Mouse (Mus musculus) neural tube, postnatal 0 days (tissue): ENCODE measurements around the gene Fam185a. TPM values are rescaled to one million over a fixed set of nuclear protein-coding genes. Genes with fewer than 3 reads are reported as not detected.

Source experiments
- polyA plus RNA-seq: library from polyadenylated mRNA; unstranded; fragments of >200 nt; fragmentation: Nextera tagmentation; extraction: Ambion mirVana; gene quantifications from 2 replicates; pipeline ENCODE4 v1.2.1, GENCODE M21; 2015

Gene Fam185a
- polyA plus RNA-seq = 9.2 and 10.6 TPM in 2 replicates

DNA sequence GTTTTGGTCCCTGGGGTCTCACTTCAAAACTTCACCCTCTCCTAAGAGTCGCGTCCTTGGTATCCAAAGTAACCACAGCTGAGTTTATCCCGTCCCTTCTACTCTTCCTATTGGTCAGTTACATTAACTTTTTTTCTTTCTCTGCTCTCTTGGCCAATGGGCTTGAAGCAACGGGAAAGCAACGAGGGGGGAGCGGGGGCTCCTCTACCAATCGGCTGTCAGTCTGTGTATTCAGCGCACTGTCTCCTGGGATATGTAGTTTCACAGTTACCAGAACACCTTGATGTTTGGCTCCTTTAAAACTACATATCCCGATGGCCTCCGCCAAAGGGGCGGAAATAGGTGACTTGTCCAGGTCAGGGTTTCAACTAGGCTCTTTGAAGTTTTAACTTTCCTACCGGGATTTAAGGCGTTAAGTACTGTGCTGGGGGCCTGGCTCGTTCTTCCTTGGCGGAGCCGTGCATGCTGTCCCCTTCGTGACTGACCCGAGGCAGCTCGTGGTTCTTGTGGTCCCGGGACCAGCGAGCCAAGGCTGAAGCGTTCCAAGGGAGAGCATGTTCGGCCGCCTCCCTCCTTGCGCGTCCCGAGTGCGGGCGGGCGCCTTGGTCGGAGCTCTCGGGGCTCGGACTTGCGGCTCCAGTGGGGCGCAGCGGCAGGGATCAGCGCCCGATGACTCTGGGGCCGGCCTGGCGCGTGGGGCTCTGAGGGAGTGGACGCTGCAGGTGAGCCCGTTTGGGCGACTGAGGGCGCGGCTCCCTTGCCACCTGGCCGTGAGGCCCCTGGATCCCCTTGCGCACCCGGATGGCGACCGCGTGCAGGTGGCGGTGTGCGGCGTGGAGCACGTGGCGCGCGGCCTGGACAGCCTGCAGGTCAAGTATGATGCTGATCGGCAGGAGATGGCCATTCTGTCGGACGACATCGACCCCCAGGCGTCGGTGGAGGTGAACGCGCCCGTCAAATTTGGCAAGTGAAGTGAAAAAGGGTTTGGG is at the start of gene Fam185a, which contains the start of gene Ccdc146:
Gene Fam185a, plus strand, starts transcription at position 345 of the 989 bp plus-strand sequence.
Gene Ccdc146, minus strand, starts transcription at position 64 of the 989 bp plus-strand sequence.

Other genes starting within 250 kb of the Fam185a start
- gene Gsap, start 238.7 kb upstream of the Fam185a start, polyA plus RNA-seq = 8.1 and 9.8 TPM in 2 replicates
- gene Fgl2, start 52.3 kb upstream of the Fam185a start, polyA plus RNA-seq = 3.6 and 4.6 TPM in 2 replicates
- 1.0 and 1.2 TPM in 2 replicates for gene Ccdc146, start 281 bp upstream of the Fam185a start, polyA plus RNA-seq
- 4.3 and 5.6 TPM in 2 replicates for gene Lrrc17, start 118.6 kb downstream of the Fam185a start, polyA plus RNA-seq
- 0.19 and 0.53 TPM in 2 replicates for gene Fbxl13, start 220.7 kb downstream of the Fam185a start, polyA plus RNA-seq
- 25.5 and 27.8 TPM in 2 replicates for gene Armc10, start 220.9 kb downstream of the Fam185a start, polyA plus RNA-seq